Mouse (Mus musculus): ENCODE results near the gene Acp5. TPM values are rescaled to one million over a fixed set of nuclear protein-coding genes. Genes with fewer than 3 reads are reported as not detected.

Gene Acp5
- polyA plus RNA-seq, 1 experiment from 2014 or later: 13.3 TPM

DNA sequence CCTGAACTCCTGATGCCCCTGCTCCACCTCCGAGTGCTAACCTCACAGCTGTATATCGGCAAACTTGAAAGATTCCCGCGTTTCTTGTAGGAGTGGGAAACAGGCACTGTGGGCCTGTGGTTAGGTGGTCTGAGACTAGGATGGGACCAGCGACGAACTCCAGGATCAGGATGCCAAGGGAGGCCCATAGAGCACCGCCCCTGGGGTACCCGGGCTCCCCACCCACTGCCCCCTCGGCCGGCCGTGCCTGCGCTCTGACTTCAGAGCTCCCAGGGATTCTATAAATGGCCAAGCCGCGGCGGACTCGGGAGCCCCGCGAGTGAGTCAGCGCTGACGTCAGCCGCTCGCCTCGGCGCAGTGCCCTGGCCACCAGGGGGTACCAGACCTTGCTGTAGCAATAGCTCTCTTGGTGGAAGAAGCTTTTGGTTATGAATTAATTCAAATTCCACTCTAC lies 39.6 kb downstream of the Acp5 start:
- Histone ChIP-seq H3K4me1 (replicated peaks; ENCODE audit: control insufficient read depth, insufficient read depth, low read length) (peaks cover 8% of the 10 kb centered on the region; the same call in 1 of the 2 replicates), H3K36me3 (ENCODE audit: control insufficient read depth, insufficient read depth, low read length) (no peaks in the 10 kb centered on the region), H3K27me3 (replicated peaks; ENCODE audit: control insufficient read depth, insufficient read depth, low read length) (peaks cover 20% of the 10 kb centered on the region), H3K9me3 (ENCODE audit: control insufficient read depth, low read length) (no peaks in the 10 kb centered on the region), H3K27ac (ENCODE audit: low read depth) (no peak overlapping the region), H3K4me3 (ENCODE audit: low read depth, low read length) (peak overlapping the region; percentile 21; the same call in 1 of the 2 replicates), H3K4me2 (ENCODE audit: low read length) (peak overlapping the region; percentile 49), H3K9ac (ENCODE audit: low read length) (peak overlapping the region; percentile 17; the same call in 1 of the 2 replicates)
- DNase-seq (ENCODE audit: low spot score) (peak; percentile 89), ATAC-seq (replicated peaks; ENCODE audit: low FRiP score, low TSS enrichment, low read depth) (peak; percentile 66)
- WGBS: under 1% methylated on average over 24 of the region's 24 CpGs

GRCm38 (mm10) chr9:22092746-22093145 lies 42.8 kb downstream of the Acp5 start:
- no peak overlapping the region for H3K9ac ChIP-seq (ENCODE audit: low read length)
- 0 out of 2 replicates have a peak, but pooled peaks cover 1% of the 10 kb centered on the region for H3K27me3 ChIP-seq (replicated peaks; ENCODE audit: control insufficient read depth, insufficient read depth, low read length)
- 84% methylated on average over 6 of the region's 6 CpGs for WGBS
- H3K4me1 ChIP-seq (replicated peaks; ENCODE audit: control insufficient read depth, insufficient read depth, low read length): no peaks in the 10 kb centered on the region
- no peak overlapping the region for H3K4me3 ChIP-seq (ENCODE audit: low read depth, low read length)
- no peak for ATAC-seq (replicated peaks; ENCODE audit: low FRiP score, low TSS enrichment, low read depth)
- H3K4me2 ChIP-seq (ENCODE audit: low read length): no peak overlapping the region
- DNase-seq (ENCODE audit: low spot score): no peak
- no peak overlapping the region for H3K27ac ChIP-seq (ENCODE audit: low read depth)
- H3K36me3 ChIP-seq (ENCODE audit: control insufficient read depth, insufficient read depth, low read length): no peaks in the 10 kb centered on the region
- H3K9me3 ChIP-seq (ENCODE audit: control insufficient read depth, low read length): no peaks in the 10 kb centered on the region

- Histone ChIP-seq H3K4me2 (ENCODE audit: low read length) (no peak overlapping the region), H3K4me3 (ENCODE audit: low read depth, low read length) (no peak overlapping the region), H3K4me1 (replicated peaks; ENCODE audit: control insufficient read depth, insufficient read depth, low read length) (0 out of 2 replicates have a peak, but pooled peaks cover 4% of the 10 kb centered on the region), H3K36me3 (ENCODE audit: control insufficient read depth, insufficient read depth, low read length) (no peaks in the 10 kb centered on the region), H3K9me3 (ENCODE audit: control insufficient read depth, low read length) (no peaks in the 10 kb centered on the region), H3K27ac (ENCODE audit: low read depth) (no peak overlapping the region), H3K27me3 (replicated peaks; ENCODE audit: control insufficient read depth, insufficient read depth, low read length) (no peaks in the 10 kb centered on the region), H3K9ac (ENCODE audit: low read length) (no peak overlapping the region)
- no peak for ATAC-seq (replicated peaks; ENCODE audit: low FRiP score, low TSS enrichment, low read depth)
- no peak for DNase-seq (ENCODE audit: low spot score)
- 85% methylated on average over 7 of the region's 7 CpGs for WGBS
These were observed 45.5 kb downstream of the Acp5 start for GRCm38 (mm10) chr9:22089986-22090385.

DNA sequence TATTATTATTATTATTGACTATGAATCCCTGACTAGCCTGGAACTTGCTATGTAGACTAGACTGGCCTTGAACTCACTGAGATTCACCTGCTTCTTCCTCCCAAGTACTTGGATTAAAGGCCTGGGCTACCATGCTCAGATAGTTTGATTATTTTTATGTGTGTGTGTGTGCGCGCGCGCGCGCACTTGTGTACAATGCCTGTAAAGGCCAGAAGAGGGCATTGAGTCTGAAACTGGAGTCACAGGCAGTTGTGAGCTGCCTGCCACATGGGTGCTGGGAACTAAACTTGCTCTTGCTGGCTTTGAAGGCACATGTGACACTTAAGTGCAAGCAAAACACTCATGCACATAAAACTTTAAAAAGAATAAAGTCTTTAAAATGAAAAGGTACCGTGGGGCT lies 46.2 kb downstream of the Acp5 start:
- H3K27ac ChIP-seq (ENCODE audit: low read depth): no peak overlapping the region
- H3K4me2 ChIP-seq (ENCODE audit: low read length): no peak overlapping the region
- H3K4me3 ChIP-seq (ENCODE audit: low read depth, low read length): no peak overlapping the region
- H3K4me1 ChIP-seq (replicated peaks; ENCODE audit: control insufficient read depth, insufficient read depth, low read length): 0 out of 2 replicates have a peak, but pooled peaks cover 6% of the 10 kb centered on the region
- ATAC-seq (replicated peaks; ENCODE audit: low FRiP score, low TSS enrichment, low read depth): no peak
- no peaks in the 10 kb centered on the region for H3K36me3 ChIP-seq (ENCODE audit: control insufficient read depth, insufficient read depth, low read length)
- no peaks in the 10 kb centered on the region for H3K27me3 ChIP-seq (replicated peaks; ENCODE audit: control insufficient read depth, insufficient read depth, low read length)
- no peak for DNase-seq (ENCODE audit: low spot score)
- H3K9me3 ChIP-seq (ENCODE audit: control insufficient read depth, low read length): no peaks in the 10 kb centered on the region
- no peak overlapping the region for H3K9ac ChIP-seq (ENCODE audit: low read length)
- WGBS: 96% methylated on average over 7 of the region's 7 CpGs

DNA sequence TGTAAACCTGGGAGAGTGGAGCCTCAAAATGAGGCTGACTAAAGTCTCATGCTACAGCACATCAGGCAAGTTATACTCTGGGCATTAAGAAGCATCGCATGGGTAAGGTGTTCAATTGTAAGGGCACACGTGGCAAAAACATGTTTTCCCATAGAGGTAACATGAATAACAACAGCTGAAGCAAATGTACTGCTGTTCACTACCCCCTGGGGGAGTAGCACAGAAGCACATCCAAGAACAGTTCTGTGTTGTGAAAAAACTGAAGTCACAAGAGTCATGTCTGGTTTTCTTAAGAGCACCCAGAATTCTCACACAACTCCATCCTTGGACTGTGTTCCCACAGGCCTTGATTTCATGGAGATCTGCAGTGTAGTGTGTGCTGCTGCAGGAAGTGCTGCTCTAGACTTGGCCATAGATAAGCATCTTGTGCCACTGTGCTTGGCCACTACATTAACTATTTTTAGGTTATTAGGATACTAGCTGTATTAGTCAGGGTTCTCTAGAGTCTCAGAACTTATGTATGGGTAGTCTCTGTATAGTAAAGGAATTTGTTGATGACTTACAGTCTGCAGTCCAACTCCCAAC lies 48.4 kb downstream of the Acp5 start:
- DNase-seq (ENCODE audit: low spot score) (no peak), ATAC-seq (replicated peaks; ENCODE audit: low FRiP score, low TSS enrichment, low read depth) (no peak)
- Histone ChIP-seq H3K4me3 (ENCODE audit: low read depth, low read length) (no peak overlapping the region), H3K4me2 (ENCODE audit: low read length) (no peak overlapping the region), H3K27ac (ENCODE audit: low read depth) (no peak overlapping the region), H3K9me3 (ENCODE audit: control insufficient read depth, low read length) (no peaks in the 10 kb centered on the region), H3K27me3 (replicated peaks; ENCODE audit: control insufficient read depth, insufficient read depth, low read length) (no peaks in the 10 kb centered on the region), H3K4me1 (replicated peaks; ENCODE audit: control insufficient read depth, insufficient read depth, low read length) (0 out of 2 replicates have a peak, but pooled peaks cover 9% of the 10 kb centered on the region), H3K36me3 (ENCODE audit: control insufficient read depth, insufficient read depth, low read length) (no peaks in the 10 kb centered on the region), H3K9ac (ENCODE audit: low read length) (no peak overlapping the region)
- WGBS: 87% methylated on average over 2 of the region's 2 CpGs

DNA sequence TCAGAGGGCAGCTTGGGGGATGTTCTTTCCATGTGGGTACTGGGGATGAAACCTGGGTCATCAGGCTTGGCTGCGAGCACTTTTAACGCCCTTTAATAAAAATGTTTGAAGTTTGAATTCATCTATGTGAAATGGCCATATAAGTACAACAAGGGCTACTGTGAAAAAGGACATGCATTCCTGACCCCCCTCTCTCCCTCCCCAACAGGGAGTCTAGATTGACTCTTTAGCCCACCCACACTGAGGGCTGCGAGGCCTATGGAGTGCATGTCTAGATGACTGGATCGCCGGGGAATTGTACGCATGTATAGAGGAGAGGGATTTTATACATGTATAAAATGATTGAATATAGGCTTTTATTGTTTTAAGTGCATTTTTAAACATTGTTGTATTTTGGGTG lies 49.5 kb downstream of the Acp5 start:
- Histone ChIP-seq H3K9ac (ENCODE audit: low read length) (peak overlapping the region; percentile 74), H3K36me3 (ENCODE audit: control insufficient read depth, insufficient read depth, low read length) (no peaks in the 10 kb centered on the region), H3K4me1 (replicated peaks; ENCODE audit: control insufficient read depth, insufficient read depth, low read length) (0 out of 2 replicates have a peak, but pooled peaks cover 9% of the 10 kb centered on the region), H3K27me3 (replicated peaks; ENCODE audit: control insufficient read depth, insufficient read depth, low read length) (no peaks in the 10 kb centered on the region), H3K27ac (ENCODE audit: low read depth) (peak overlapping the region; percentile 90), H3K9me3 (ENCODE audit: control insufficient read depth, low read length) (no peaks in the 10 kb centered on the region), H3K4me2 (ENCODE audit: low read length) (peak overlapping the region; percentile 84), H3K4me3 (ENCODE audit: low read depth, low read length) (peak overlapping the region; percentile 76)
- WGBS: 55% methylated on average over 6 of the region's 6 CpGs
- DNase-seq (ENCODE audit: low spot score) (peak; percentile 58), ATAC-seq (replicated peaks; ENCODE audit: low FRiP score, low TSS enrichment, low read depth) (no peak)

DNA sequence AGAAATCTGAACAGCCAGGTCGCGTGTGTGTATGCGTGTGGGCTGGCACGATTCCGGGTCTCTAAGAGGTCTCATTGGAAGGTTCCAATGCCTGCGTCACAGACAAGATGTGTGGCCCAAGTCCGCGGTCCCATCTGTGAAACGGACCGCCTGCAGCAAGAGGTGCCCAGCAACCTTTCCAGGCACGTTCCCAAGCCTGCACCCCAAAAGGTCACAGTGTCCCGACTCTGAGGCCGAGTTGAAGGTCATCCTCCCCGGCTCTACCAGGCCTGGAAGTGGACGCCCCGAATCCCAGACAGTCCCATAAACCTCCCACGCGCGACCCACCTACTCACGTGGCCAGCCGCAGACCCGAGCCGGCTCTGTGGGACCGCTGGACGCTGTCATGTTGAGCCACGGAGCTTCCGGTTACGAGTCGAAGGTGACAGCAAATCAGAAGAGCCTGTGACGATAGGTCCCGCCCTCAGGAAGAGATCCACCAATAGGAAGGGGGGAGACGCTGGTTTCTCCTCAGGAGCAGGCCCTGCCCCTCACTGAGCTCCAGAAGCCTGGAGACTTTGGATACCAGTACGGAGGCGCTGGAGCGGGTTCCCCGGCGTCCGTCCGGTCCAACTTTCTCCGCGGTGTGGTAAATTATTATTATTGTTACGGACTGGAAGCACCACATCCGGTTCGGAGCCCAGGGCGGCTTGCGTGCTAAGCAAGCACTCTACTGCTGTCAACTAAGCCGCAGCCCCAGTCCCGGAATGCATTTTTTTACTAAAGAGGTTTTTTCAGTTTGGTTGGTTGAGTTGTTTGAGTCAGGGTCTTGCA lies 50.3 kb downstream of the Acp5 start, which contains the start of gene Ecsit:
Ecsit (minus strand) TSS at position 417 of the 813 bp plus-strand sequence.
- H3K9me3 ChIP-seq (ENCODE audit: control insufficient read depth, low read length): no peaks in the 10 kb centered on the region
- DNase-seq (ENCODE audit: low spot score) (peak; percentile 93), ATAC-seq (replicated peaks; ENCODE audit: low FRiP score, low TSS enrichment, low read depth) (peak; percentile 98)
- H3K27me3 ChIP-seq (replicated peaks; ENCODE audit: control insufficient read depth, insufficient read depth, low read length): no peaks in the 10 kb centered on the region
- peak within 1 kb of the TSS; percentile 84 for H3K4me2 ChIP-seq (ENCODE audit: low read length)
- peak within 1 kb of the TSS; percentile 90 for H3K27ac ChIP-seq (ENCODE audit: low read depth)
- H3K36me3 ChIP-seq (ENCODE audit: control insufficient read depth, insufficient read depth, low read length): 0 out of 2 replicates have a peak, but pooled peaks cover 2% of the 10 kb centered on the region
- H3K4me3 ChIP-seq (ENCODE audit: low read depth, low read length): peak within 1 kb of the TSS; percentile 76
- peak within 1 kb of the TSS; percentile 74 for H3K9ac ChIP-seq (ENCODE audit: low read length)
- under 1% methylated on average over 48 of the region's 48 CpGs for WGBS
- H3K4me1 ChIP-seq (replicated peaks; ENCODE audit: control insufficient read depth, insufficient read depth, low read length): 0 out of 2 replicates have a peak, but pooled peaks cover 9% of the 10 kb centered on the region

DNA sequence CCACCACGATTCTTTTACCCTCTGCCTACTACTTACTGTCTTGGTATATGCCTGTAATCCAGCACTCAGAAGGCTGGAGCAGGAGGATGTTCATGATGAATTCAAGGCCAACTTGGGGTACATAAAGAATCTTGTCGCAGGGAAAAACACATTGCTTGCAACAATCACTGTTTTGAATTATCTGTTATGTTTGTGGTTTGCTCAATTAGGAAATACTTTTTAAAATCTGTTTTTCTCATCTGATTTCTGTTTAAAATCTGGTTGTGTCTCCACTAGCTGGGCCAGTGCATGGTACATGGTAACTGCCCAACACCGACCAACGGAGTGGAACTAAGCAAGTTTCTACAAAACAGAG lies 50.9 kb downstream of the Acp5 start:
- WGBS: 32% methylated on average over 4 of the region's 4 CpGs
- Histone ChIP-seq H3K4me1 (replicated peaks; ENCODE audit: control insufficient read depth, insufficient read depth, low read length) (0 out of 2 replicates have a peak, but pooled peaks cover 9% of the 10 kb centered on the region), H3K9me3 (ENCODE audit: control insufficient read depth, low read length) (no peaks in the 10 kb centered on the region), H3K36me3 (ENCODE audit: control insufficient read depth, insufficient read depth, low read length) (0 out of 2 replicates have a peak, but pooled peaks cover 7% of the 10 kb centered on the region), H3K27ac (ENCODE audit: low read depth) (peak overlapping the region; percentile 36; the same call in 1 of the 2 replicates), H3K4me2 (ENCODE audit: low read length) (peak overlapping the region; percentile 84), H3K4me3 (ENCODE audit: low read depth, low read length) (peak overlapping the region; percentile 76), H3K27me3 (replicated peaks; ENCODE audit: control insufficient read depth, insufficient read depth, low read length) (no peaks in the 10 kb centered on the region), H3K9ac (ENCODE audit: low read length) (peak overlapping the region; percentile 74)
- no peak for ATAC-seq (replicated peaks; ENCODE audit: low FRiP score, low TSS enrichment, low read depth)
- DNase-seq (ENCODE audit: low spot score): no peak
